Mouse (Mus musculus): Measurements from ENCODE around the gene Prdm8.

- TF ChIP-seq POLR2A (IDR thresholded peaks at IDR 0.05; ENCODE audit: insufficient read depth, low read depth, low read length) (no peak), CTCF (IDR thresholded peaks at IDR 0.05) (peak; percentile 87)
Measured at GRCm38 (mm10) chr5:98167180-98167824, at the start of gene Prdm8.

Measured in heart, adult 2 months (tissue).